8 mouse cellular contexts compared by ENCODE assay signal in the genomic region with DNA sequence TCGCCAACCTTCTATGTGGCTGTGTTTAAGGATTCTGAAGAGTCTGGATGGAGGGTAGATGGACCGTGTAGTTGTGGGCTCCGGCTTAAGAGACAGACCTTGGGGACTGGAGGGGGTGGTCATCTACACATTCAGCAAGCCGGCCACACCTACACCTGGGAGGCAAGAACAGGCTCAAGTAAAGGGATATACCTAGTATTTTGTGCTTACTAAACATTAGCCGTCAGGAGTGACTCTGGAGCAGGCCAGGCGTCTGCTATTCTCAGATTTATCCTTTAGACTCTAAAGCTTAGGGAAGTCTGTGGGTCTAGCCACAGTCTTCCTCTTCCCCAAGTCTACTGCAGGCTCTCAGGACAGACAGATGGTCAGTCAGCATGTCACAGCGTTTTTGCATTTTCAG. TPM values are rescaled to one million over a fixed set of nuclear protein-coding genes. Genes with fewer than 3 reads are reported as not detected.
DNase-seq lines count a peak whose midpoint lies in the region; ATAC-seq and TF ChIP-seq lines count a peak whose summit lies in the region.

No protein-coding gene starts in this region.

- peak overlapping the region; percentile 71 for H3K4me3 ChIP-seq in lung, embryonic 15.5 days
- H3K4me3 ChIP-seq in embryonic fibroblast, embryonic 13.5 days (ENCODE audit: insufficient read depth, low read length): peak overlapping the region; percentile 87
- peak overlapping the region; percentile 82 for H3K4me3 ChIP-seq in limb, embryonic 14.5 days (replicated peaks; ENCODE audit: low read length)
- peak overlapping the region; percentile 65 for H3K4me3 ChIP-seq in stomach, embryonic 14.5 days (ENCODE audit: low read depth, low read length)

- peaks cover 15% of the 10 kb centered on the region for H3K4me1 ChIP-seq in lung, embryonic 15.5 days
- H3K4me1 ChIP-seq in embryonic fibroblast, embryonic 13.5 days (ENCODE audit: control insufficient read depth, insufficient read depth, low read length): 0 out of 2 replicates have a peak, but pooled peaks cover 2% of the 10 kb centered on the region
- H3K4me1 ChIP-seq in limb, embryonic 14.5 days (ENCODE audit: control insufficient read depth, insufficient read depth, low read length): peaks cover 5% of the 10 kb centered on the region
- no peaks in the 10 kb centered on the region; the same call in 1 of the 2 replicates for H3K4me1 ChIP-seq in stomach, embryonic 14.5 days (ENCODE audit: control insufficient read depth, insufficient read depth, low read length)

- H3K4me2 ChIP-seq in lung, embryonic 15.5 days: peak overlapping the region; percentile 73
- H3K4me2 ChIP-seq in limb, embryonic 14.5 days (replicated peaks; ENCODE audit: low read depth, low read length, severe bottlenecking): peak overlapping the region; percentile 61
- H3K4me2 ChIP-seq in stomach, embryonic 14.5 days (replicated peaks; ENCODE audit: low read depth, low read length): peak overlapping the region; percentile 84

- no peaks in the 10 kb centered on the region for H3K27me3 ChIP-seq in lung, embryonic 15.5 days
- no peaks in the 10 kb centered on the region for H3K27me3 ChIP-seq in limb, embryonic 14.5 days (ENCODE audit: control insufficient read depth, insufficient read depth, low read length)
- no peaks in the 10 kb centered on the region for H3K27me3 ChIP-seq in stomach, embryonic 14.5 days (ENCODE audit: control insufficient read depth, insufficient read depth, low read length)

- peak overlapping the region; percentile 11; the same call in 1 of the 2 replicates for H3K27ac ChIP-seq in lung, embryonic 15.5 days
- H3K27ac ChIP-seq in embryonic fibroblast, embryonic 13.5 days (ENCODE audit: insufficient read depth, low read length): peak overlapping the region; percentile 67; the same call in 1 of the 2 replicates
- peak overlapping the region; percentile 85; the same call in 1 of the 2 replicates for H3K27ac ChIP-seq in limb, embryonic 14.5 days (replicated peaks; ENCODE audit: low read depth, low read length)
- H3K27ac ChIP-seq in stomach, embryonic 14.5 days (ENCODE audit: low read length): peak overlapping the region; percentile 10; the same call in 1 of the 2 replicates

- TF ChIP-seq POLR2A in embryonic fibroblast, embryonic 13.5 days (IDR thresholded peaks at IDR 0.05; ENCODE audit: low read depth, low read length): no peak
- no peak for TF ChIP-seq POLR2A in limb, embryonic 14.5 days (IDR thresholded peaks at IDR 0.05; ENCODE audit: borderline replicate concordance, extremely low read depth, insufficient read depth, insufficient read length)

- peak overlapping the region; percentile 68 for H3K9ac ChIP-seq in lung, embryonic 15.5 days
- peak overlapping the region; percentile 72 for H3K9ac ChIP-seq in limb, embryonic 14.5 days (ENCODE audit: low read depth, low read length, severe bottlenecking)
- peak overlapping the region; percentile 55 for H3K9ac ChIP-seq in stomach, embryonic 14.5 days (replicated peaks; ENCODE audit: low read depth, low read length)

- H3K9me3 ChIP-seq in lung, embryonic 15.5 days: no peaks in the 10 kb centered on the region
- H3K9me3 ChIP-seq in limb, embryonic 14.5 days (ENCODE audit: control insufficient read depth, low read length): no peaks in the 10 kb centered on the region
- no peaks in the 10 kb centered on the region for H3K9me3 ChIP-seq in stomach, embryonic 14.5 days (ENCODE audit: control insufficient read depth, low read depth, low read length)

- H3K36me3 ChIP-seq in lung, embryonic 15.5 days: peaks cover 13% of the 10 kb centered on the region
- peaks cover 20% of the 10 kb centered on the region for H3K36me3 ChIP-seq in limb, embryonic 14.5 days (ENCODE audit: control insufficient read depth, insufficient read depth, low read length)
- H3K36me3 ChIP-seq in stomach, embryonic 14.5 days (ENCODE audit: control insufficient read depth, insufficient read depth, low read length): peaks cover 15% of the 10 kb centered on the region; the same call in 1 of the 2 replicates

- DNase-seq in lung, postnatal 10 days: no peak
- DNase-seq in limb, embryonic 14.5 days (ENCODE audit: low spot score): no peak
- no peak for DNase-seq in thymus, postnatal 25 days
- DNase-seq in retina, embryonic 14.5 days (ENCODE audit: low spot score): no peak

- no peak for TF ChIP-seq CTCF in embryonic fibroblast, embryonic 13.5 days (IDR thresholded peaks at IDR 0.05; ENCODE audit: borderline replicate concordance, insufficient read depth, low read length)

- no peak for ATAC-seq in lung, embryonic 15.5 days (ENCODE audit: borderline replicate concordance, extremely low read depth, low FRiP score, low TSS enrichment)
- ATAC-seq in limb, embryonic 14.5 days (ENCODE audit: low FRiP score, low read depth): no peak
- no peak for ATAC-seq in stomach, embryonic 14.5 days (ENCODE audit: insufficient number of reproducible peaks, insufficient read depth, low FRiP score, low read depth)
- ATAC-seq in cerebellum, adult (ENCODE audit: insufficient number of reproducible peaks, low FRiP score, low TSS enrichment): no peak

- WGBS in lung, embryonic 15.5 days: 14% methylated on average over 7 of the region's 7 CpGs
- 27% methylated on average over 7 of the region's 7 CpGs for WGBS in limb, embryonic 14.5 days
- 22% methylated on average over 7 of the region's 7 CpGs for WGBS in stomach, embryonic 14.5 days

RNA-seq across cellular contexts. Expression of gene Pdcl3, which starts 2.9 kb away (rescaled TPM):
- polyA plus RNA-seq in lung, embryonic 15.5 days (2015; fragmentation: Nextera tagmentation; extraction: Ambion mirVana): 168 and 173 TPM in 2 replicates
- 194 and 249 TPM in 2 replicates for polyA plus RNA-seq in embryonic fibroblast, embryonic 13.5 days (2011; ENCODE audit: insufficient read length, low read depth, missing spikeins)
- 62.7 and 85.8 TPM in 2 replicates for polyA plus RNA-seq in limb, embryonic 14.5 days (2012; rRNA removed)
- polyA plus RNA-seq in limb, embryonic 14.5 days (2014; fragmentation: Nextera tagmentation; extraction: Ambion mirVana): 143 and 149 TPM in 2 replicates
- polyA plus RNA-seq in stomach, embryonic 14.5 days (2014; fragmentation: Nextera tagmentation; extraction: Ambion mirVana): 166 and 171 TPM in 2 replicates

RNA-seq across cellular contexts. Expression of gene Nms, which starts 49.4 kb away (rescaled TPM):
- polyA plus RNA-seq in lung, embryonic 15.5 days (2015; fragmentation: Nextera tagmentation; extraction: Ambion mirVana): not detected in 2 replicates
- not detected in 2 replicates for polyA plus RNA-seq in embryonic fibroblast, embryonic 13.5 days (2011; ENCODE audit: insufficient read length, low read depth, missing spikeins)
- not detected in 2 replicates for polyA plus RNA-seq in limb, embryonic 14.5 days (2012; rRNA removed)
- not detected in 2 replicates for polyA plus RNA-seq in limb, embryonic 14.5 days (2014; fragmentation: Nextera tagmentation; extraction: Ambion mirVana)
- not detected in 2 replicates for polyA plus RNA-seq in stomach, embryonic 14.5 days (2014; fragmentation: Nextera tagmentation; extraction: Ambion mirVana)

Comparison
In these comparisons a context has a peak if more than half of its experiments do, and no peak if none do; other contexts are left out.
1. H3K27ac ChIP-seq: peak in every context shown above with its lines; median percentile 85 in limb, embryonic 14.5 days; 67 in embryonic fibroblast, embryonic 13.5 days; 11 in lung, embryonic 15.5 days; 10 in stomach, embryonic 14.5 days.